Mouse (Mus musculus): ENCODE measurements around the gene Rhbdf1. TPM values are rescaled to one million over a fixed set of nuclear protein-coding genes. Genes with fewer than 3 reads are reported as not detected.

Gene Rhbdf1
- polyA plus RNA-seq, 1 experiment from 2014 or later: 21.0 TPM

Other genes with a start within 250 kb of the Rhbdf1 start
- 44.3 and 44.9 TPM in 2 replicates for gene Nsg2, start 221.8 kb downstream of the Rhbdf1 start, polyA plus RNA-seq (2014; fragmentation: Nextera tagmentation; extraction: Ambion mirVana)
- not detected in 2 replicates for gene Il9r, start 22.0 kb downstream of the Rhbdf1 start, polyA plus RNA-seq (2014; fragmentation: Nextera tagmentation; extraction: Ambion mirVana)
- gene Snrnp25, start 16.9 kb downstream of the Rhbdf1 start, polyA plus RNA-seq (2014; fragmentation: Nextera tagmentation; extraction: Ambion mirVana): 82.5 and 84.2 TPM in 2 replicates
- gene Mpg, start 4.2 kb upstream of the Rhbdf1 start, polyA plus RNA-seq (2014; fragmentation: Nextera tagmentation; extraction: Ambion mirVana): 28.6 and 29.0 TPM in 2 replicates
- 28.9 and 31.4 TPM in 2 replicates for gene Nprl3, start 45.4 kb upstream of the Rhbdf1 start, polyA plus RNA-seq (2014; fragmentation: Nextera tagmentation; extraction: Ambion mirVana)
- 3,064 and 3,380 TPM in 2 replicates for gene Hba-x, start 54.1 kb upstream of the Rhbdf1 start, polyA plus RNA-seq (2014; fragmentation: Nextera tagmentation; extraction: Ambion mirVana)
- 2,798 and 2,861 TPM in 2 replicates for gene Hba-a1, start 61.2 kb upstream of the Rhbdf1 start, polyA plus RNA-seq (2014; fragmentation: Nextera tagmentation; extraction: Ambion mirVana)
- gene Hbq1b, start 64.7 kb upstream of the Rhbdf1 start, polyA plus RNA-seq (2014; fragmentation: Nextera tagmentation; extraction: Ambion mirVana): 6.7 and 7.2 TPM in 2 replicates
- 5,394 and 5,453 TPM in 2 replicates for gene Hba-a2, start 74.2 kb upstream of the Rhbdf1 start, polyA plus RNA-seq (2014; fragmentation: Nextera tagmentation; extraction: Ambion mirVana)
- gene Hbq1a, start 77.8 kb upstream of the Rhbdf1 start, polyA plus RNA-seq (2014; fragmentation: Nextera tagmentation; extraction: Ambion mirVana): not detected in 2 replicates
- gene Sh3pxd2b, start 125.5 kb upstream of the Rhbdf1 start, polyA plus RNA-seq (2014; fragmentation: Nextera tagmentation; extraction: Ambion mirVana): 21.1 and 24.2 TPM in 2 replicates
- 65.5 and 73.2 TPM in 2 replicates for gene Ubtd2, start 233.1 kb upstream of the Rhbdf1 start, polyA plus RNA-seq (2014; fragmentation: Nextera tagmentation; extraction: Ambion mirVana)